Mouse (Mus musculus) ES-CJ7 (cell line): ENCODE results near the gene Clcn3.
"Not testable (repeated sequence)": the region's sequence is repeated elsewhere in the genome, so short reads cannot be mapped to it uniquely, and the experiment has no call there.

Source experiments
- DNase-seq: peaks from one replicate; pipeline ENCODE4 v3.0.0; 2011; ENCODE audit warnings: low read depth, low spot score

Gene Clcn3

DNA sequence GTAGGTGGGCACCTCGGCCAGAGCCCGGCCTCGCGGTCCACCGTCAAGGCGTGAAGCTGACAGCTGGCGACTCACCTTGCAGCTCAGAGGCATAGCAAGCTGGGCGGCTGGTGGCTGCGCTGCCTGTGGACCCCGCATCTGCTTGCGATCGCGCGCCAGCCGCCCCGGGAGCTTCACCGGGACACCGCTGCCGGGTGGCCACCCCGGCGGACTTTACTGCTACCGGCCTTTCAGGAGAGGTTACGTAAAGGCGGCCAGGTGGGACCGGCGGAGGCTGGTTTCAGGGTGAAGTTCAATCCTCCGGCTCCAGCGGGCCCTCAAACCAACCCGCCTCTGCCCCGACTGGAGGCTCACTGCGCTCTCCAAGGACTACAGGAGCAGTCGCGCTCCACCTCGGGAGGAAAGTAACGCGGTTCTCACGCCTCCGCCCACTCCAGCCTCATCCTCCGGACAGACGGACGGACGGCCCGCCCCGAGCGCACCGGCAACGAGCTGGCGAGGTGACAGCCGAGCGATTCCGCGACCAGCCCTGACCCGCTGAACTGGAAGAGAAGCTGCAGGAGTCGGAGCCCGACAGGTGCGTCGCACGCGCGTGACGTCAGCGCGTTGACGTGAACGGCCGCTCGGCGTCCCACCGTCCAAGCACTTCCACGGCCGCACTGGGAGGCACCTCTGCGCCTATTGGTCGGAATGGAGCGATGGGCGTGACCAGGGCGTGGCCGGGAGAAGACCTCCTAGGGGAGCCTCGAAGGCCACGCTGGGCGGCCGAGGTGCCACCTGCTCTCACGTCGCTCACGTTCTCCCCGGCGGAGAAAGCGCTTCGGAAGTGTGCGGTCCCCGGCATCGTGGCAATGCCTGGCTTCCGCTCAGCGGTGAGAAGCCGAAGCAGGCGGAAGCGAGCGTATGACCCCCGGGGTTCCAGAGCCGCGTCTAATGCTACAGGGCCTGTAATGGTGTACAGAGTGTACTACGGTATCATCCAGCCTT, at the start of gene Clcn3:
Gene Clcn3, minus strand, starts transcription at position 600 of the 987 bp plus-strand sequence.
- peak; percentile 100 for DNase-seq

DNA sequence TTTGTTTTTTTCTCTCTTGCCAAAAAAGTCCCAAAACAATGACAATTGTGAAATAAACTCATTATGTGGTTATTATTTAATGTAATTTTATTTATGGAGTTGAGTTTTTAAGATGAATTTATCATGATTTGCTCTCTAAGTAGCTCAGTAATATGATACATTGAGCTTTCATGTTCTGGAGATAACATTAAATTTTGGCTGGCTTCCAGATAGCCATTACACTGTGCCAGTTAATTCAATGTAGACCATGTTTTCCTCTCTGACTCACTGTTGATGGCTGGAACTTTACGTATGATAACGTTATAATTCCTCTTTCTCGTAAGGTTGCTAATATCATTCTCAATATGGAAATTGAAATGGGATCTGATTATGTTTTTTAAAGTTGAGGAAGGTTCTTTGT, 13.4 kb upstream of the Clcn3 start:
- DNase-seq: no peak

DNA sequence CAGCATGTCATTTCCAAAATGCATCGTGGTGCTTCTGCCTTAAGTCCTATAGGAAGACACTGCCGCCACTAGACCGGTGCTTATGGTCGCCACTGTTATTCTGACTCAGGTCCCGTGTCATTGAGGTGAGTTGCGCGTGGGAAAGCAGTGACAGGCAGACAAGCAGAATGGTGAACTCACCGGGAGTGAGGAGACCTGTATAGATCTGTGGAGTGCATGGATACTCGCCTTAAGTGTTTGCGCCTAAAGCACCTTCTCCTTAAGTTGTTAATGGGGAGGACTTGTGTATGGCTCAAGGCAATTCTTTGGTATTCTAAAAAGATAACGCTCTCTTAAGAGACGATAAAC, 10.5 kb upstream of the Clcn3 start:
- no peak for DNase-seq

DNA sequence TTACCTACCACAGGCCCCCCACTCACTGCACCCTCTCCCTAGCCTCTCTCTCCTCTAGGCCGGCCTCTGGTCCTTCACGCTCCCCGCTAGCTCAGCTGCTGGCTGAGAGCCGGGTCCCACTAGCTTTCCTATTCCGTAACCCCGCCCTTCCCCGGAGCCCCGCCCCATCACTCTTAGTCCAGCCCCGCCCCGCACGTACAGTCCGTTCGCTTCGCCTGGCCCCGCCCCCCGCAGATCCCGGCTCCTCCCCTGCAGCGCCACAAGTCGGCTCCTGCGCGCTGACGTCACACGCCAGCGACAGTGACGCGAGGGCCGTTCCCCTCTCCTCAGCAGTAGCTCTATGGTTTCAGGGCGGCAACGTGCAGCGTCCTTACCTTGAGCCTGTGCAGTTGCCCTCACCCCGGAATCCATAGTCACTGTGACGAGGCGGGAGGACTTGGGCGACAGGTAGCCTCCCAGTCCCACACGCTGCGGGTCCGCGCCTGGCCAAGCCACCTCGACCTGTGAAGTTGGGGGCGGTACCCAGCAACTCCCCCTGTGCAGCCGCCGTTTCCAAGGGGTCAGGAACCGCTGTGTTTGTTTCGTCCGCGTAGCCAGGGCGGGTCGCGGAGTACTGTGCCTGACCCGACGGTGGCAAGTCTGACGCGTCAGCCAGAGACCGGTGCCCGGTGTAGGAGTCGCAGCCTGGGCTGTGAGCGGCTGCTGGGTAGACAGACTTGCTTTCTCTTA, 10.0 kb upstream of the Clcn3 start, which contains the start of gene Nek1:
Gene Nek1, plus strand, starts transcription at position 286 of the 729 bp plus-strand sequence.
- peak; percentile 99 for DNase-seq

DNA sequence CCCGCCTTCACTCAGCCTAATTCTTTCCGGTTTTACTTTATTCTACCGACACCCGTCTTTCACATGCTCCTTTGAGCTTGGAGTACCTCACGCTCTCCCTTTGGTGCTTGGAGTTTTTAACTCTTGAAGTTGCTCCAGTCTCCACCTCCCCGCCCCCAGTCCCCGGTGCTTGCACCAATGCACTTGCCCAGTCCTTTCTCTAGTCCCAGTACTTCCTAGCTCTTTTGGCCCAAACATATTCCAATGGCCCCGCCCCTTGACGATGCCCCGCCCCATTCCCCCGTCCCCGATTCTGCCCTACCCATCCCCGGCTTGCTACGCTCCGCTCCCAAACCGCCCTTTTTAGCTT, 9.4 kb upstream of the Clcn3 start:
- peak; percentile 94 for DNase-seq

DNA sequence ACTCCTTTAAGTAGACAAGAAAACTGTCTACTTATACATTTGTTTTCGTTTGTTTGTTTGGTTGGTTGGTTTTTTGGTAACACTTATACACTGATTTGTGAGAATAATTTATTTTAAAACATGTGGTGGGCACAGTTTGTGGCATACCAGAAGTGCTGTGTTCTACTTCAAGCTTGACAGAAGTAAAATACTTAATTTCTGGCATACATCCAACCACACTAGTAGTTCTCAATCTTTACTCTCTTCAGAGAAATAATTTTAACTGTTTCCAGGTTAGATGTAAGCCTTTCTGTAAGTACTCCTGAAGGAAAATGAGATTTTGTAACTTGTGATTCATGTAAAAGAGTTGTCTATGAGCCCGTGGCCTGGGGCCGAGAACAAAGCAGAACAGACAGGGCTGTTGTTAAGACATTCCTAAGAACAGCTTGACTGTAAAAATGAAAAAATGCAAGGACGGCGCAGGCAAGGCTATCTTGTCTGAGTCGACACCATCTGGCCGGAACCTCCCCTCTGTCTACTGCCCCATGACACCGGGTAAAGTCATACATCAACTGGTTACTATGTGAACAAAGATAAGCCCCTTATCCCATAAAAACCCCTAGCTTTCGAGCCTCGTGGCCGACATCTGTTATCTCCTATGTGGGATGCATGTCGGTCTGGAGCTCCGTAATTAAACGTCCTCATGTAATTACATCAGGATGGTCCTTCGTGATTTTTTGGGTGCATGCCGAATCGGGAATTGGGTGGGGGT, 1.3 kb upstream of the Clcn3 start:
- DNase-seq: not testable (repeated sequence)

DNA sequence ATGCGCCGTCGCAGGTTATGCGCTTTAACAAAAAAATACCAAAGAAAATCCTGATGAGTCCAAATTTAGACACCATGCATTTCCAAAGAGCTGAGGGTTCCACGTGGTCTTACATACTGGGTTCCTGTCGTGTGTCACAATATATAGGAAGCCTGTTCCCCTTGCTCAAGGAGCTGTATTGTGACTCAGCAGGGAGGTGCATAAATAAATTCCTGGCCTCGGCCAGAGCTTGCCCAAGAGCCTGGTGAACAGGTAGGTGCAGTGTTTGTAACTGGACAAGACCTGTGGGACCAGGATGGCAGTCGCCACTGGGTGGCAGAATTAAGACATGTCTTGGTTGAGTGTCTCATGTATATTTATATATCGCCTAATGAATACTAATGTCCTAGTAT, 584 bp upstream of the Clcn3 start:
- DNase-seq: peak; percentile 75

DNA sequence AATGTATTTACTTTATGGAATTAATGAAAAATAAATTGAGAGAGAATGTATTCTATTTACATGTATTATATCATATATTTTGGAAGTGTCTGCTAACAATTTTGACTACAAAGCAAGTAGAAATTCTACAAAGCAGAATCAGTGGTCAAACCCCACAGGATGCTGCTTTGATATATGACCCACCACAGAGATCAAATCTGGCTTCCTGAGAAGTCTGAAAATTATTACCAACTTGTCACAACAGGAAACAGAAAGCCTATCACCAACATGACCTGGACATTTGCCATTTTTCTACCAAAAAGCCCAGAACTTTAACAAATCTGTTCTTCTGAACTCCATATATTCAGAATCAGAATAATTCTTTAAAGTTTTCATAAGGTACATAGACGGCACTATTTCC, 1.7 kb downstream of the Clcn3 start:
- DNase-seq: no peak

DNA sequence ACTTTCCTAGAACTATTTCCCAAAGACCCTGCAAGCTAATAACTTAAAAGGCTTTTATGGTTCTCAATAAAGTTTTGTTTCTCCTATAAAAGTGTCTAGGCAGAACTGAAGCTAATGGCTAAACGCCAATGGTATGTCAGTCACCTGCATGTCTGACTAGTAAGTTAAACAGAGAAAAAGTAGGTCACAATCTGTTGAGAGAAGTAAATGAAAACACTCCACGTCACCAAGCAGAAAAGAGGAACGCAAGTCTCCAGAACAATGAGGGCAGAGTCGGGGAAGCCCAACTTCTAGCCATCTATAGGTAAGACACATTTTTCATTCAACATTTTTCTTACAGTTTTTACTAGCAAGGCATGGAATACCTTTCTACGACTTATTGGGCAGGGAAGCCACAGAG, 4.6 kb downstream of the Clcn3 start:
- DNase-seq: no peak

DNA sequence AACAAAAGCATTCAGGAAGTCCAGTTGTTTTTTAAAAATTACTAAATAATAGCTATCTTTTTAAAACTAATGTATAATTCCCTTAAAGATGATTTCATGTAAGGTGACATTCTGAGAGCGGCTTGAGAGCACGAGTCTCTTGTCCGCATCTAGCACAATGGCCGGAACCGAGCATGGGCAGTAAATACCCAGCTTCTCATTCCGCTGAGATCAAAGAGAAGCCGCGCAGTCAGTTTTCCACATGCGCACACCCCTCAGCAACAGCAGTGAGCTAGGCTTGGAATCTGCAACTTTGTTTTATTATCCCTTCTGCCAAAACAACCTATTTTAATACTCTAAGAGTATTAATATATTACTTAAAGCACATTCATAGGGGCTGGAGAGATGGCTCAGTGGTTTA, 6.3 kb downstream of the Clcn3 start:
- peak; percentile 83 for DNase-seq

DNA sequence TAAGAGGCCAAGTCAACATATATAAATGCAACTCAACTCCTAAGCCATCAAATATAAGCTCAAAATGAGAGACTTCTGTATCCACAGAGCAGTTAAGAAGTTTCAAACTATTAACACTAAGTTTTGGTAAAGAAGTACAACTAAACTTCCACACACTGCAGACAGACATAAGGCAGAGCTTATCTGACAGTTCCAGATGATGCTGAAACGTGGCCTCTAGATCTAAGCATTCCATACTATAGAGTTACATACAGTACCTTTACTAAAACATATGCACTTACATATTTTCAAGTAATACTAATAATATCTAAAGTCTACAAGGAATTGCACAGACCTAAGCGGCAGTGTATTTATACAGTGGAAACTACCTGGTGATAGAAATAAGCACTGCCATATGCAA, 8.3 kb downstream of the Clcn3 start:
- DNase-seq: no peak

DNA sequence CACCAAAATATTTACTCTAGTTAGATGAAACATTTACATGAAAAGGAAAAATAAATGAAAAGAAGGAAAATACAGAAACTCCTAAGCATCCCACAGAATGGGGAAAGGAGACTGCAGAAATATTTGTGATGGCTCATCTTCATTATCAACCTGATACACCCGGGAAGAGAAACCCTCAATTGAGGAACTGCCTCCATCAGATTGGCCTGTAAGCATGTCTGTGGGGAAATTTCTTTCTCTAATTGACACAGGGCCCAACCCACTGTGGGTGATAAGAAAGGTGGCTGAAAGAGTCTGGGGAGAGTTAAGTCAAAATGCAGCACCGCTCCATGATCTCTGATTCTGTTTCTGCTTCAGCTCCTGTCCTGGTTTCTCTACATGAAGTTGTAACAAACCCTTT, 9.7 kb downstream of the Clcn3 start:
- DNase-seq: no peak

DNA sequence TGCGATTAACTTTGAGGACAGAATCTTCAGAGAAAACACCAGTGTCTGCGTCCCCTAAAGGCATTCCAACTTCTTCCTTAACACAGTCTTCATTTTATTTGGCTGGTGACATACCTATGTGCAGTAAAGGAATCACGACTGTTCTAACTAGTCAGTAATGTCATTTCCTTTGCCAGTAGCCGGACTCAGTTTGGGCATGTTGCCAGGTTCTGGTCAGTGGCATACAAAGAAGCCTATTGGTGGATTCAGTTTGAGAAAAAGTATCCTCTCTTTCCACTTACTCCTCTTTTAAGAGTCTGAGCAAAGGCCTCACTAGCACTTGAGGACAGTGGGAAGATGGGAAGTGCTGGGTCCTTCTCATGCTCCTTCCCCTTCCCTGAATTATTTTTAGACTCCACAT, 11.3 kb downstream of the Clcn3 start:
- DNase-seq: no peak

DNA sequence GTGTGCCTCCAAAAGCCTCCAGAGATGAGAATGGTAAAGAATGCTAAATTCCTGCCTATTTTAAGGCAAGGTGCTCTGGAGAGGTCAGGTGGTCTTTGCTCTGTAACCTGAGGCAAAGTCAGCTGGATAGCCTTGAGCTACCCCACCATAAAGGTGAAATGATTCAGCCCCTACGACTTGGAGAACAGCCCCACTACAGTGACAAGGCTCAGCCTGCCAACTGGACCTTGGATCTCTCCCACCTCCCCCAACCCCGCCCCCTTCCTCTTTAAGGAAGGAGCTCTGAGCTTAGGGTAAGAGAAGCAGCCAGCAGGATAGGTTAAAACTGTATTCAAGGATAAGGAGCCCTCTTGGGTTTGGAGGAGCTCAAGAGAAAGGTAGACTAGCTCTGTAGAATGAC, 14.0 kb downstream of the Clcn3 start:
- peak; percentile 66 for DNase-seq

DNA sequence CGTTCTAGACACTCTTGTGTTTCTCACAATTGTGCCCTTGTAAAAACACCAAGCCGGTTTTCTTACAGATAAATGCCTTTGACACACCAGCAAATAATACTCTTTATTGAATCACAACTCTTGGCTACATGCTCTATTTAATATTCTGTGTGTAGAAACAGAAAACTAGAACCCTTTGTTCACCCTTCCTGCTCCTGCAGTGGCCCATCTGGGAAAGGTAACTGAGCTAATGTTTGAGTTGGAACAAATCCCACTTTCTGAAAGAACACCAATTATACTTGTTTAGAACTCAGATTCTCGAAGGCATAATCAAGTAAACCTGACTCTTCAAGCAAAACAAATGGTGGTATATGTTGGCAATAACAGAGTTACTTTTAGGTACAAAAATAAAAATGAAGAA, 17.4 kb downstream of the Clcn3 start:
- no peak for DNase-seq

DNA sequence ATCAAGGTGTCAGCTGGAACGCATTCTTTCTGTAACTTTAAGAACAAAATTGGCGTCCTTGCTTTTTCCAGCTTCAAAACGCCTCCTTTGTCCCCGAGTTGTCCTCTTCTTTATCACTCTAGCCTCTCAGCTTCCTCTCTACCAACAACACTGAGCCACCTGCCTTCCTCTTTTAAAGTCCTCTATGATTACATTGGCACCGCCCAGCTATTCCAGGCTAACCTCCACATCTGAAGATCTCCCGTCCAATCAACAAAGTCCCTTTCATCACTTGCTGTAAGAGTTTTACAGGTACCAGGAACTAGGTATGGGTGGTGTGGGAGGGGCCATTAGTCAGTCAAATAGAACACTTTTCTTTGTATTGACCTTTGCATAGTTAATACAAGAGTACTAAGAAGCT, 17.8 kb downstream of the Clcn3 start:
- DNase-seq: peak; percentile 23

DNA sequence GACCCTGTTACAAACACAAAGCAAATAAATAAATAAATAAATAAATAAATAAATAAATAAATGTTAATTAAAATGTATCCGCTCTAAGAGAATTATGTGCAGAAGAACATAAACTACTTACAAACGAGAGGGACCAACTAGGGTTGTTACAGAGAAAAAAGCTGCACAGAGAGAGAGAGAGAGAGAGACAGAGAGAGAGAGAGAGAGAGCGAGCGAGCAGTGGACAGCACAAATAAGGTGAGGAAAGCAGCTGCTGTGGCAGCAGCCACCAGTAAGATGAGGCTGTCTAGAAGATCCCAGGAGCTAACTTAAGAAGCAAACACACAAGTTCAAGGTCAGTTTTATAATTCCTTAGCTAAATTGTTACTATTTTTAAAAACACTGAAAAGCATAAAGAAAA, 18.6 kb downstream of the Clcn3 start:
- no peak for DNase-seq

DNA sequence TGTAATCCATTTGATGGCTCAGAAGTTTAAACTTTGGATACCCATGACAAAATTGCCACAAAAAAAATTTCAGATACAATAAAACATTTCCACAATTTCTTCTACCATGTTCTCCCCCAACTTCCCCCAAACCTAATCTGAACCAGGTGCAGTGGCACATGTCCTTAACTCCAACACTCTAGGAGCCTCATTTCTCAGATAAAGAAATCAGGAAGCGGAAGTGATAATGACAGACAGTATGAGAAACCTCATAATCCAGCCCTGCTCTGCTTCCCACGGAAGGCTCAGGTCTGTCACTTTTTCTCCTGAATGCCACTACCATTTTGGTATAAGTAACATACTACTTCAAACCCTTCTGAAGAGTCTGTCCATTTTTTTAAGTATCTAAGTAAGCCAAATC, 19.2 kb downstream of the Clcn3 start:
- DNase-seq: no peak

DNA sequence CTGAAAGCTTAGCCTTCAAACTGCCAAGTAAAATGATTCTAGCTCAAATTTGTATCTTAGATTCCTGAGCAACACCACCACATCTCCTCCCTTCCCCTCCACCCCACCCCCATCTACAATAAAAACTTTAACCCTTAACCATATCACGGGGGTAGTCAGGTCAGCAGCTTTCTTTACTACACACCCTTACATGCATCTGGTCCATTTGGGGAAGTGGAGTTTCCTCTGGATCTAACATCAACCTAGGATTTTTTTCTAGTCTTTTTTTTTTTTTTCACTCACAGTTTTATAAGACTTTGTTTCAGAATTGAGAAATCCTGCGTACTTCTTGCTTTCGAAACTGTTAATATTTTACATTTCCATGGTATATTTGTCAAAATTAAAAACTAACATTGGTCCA, 20.3 kb downstream of the Clcn3 start:
- no peak for DNase-seq

DNA sequence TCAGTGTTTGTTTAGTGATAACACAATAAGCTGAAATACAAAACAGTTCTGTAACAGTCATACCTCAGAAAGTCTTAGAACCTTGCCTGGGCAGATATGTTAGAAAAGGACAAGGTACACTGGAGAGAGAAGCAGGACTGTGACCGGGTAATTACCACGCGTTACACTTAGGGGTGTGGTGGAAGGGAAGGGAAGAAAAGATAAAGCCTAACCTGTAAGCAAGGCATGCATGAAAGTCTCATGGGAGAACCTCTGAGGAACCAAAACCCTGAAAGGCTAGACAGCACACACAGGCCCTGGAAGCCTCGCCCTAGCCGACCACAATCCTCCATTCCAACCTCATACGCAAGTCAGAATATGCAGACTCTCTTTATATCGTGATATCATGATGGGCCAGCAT, 26.3 kb downstream of the Clcn3 start:
- no peak for DNase-seq

DNA sequence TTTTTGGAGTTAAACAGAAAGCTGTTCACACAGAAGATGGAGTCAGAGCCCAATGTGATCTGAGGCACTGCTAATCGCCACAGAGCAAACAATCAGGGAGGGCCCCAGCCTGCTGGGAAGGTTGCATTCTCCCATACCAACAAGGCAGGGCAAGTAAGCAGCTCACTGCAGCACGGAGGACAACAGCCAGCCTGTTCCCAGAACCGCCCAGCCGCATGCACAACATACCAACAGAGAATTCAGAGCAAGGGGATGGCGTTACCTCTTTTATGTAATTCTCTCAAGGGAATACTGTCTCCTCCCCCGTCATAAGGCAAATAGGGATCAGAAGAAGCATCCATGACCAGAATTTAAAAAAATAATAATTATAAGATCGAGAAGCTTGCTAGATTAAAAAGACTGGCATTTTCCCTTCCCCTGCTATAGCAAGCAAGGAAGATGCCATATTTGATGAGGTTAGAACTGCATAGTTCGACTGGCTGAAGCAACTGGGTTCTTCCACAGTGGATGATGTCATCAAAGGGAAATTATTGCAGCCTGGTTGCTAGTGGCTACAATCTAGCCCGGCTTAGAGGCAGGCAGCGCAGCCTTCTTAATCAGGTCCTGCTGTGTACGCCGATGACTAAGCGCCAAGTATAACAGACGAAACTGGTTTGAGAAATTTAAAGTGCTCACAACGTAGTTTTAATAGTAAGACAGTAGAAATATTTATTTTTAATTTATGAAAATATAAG, 28.7 kb downstream of the Clcn3 start:
- peak; percentile 77 for DNase-seq

DNA sequence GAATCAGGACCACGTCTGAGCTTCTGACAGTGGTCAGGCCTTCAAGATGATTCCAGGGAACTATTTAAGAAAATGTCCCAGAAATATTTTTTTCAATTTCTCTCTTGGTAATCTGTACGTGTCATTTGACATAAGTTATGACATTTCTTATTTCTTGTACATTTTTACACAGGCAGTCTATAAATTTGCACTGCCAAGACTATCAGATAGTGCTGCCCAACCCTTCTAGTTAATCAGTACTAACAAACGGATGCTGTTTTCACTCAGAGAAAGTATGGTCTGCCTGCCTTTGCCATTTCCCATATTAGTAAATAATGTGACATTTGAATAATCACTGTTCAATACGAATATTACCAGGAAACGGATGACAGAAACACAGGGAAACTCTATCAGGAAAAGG, 30.3 kb downstream of the Clcn3 start:
- no peak for DNase-seq
